Mouse (Mus musculus): ENCODE data around the gene Plcb3. TPM values are rescaled to one million over a fixed set of nuclear protein-coding genes. Genes with fewer than 3 reads are reported as not detected.
A peak's percentile ranks its signal among the peaks of the same experiment; 100 is the strongest.

Gene Plcb3
- total RNA-seq (2021): 10 to 100 TPM; 11.1 to 12.1 TPM
- long read RNA-seq, experiment 1, full-length matches to known transcripts: 33 of 44 reads
- long read RNA-seq, experiment 1, partial matches to known transcripts: 1 of 44 reads
- long read RNA-seq, experiment 1, other reads (novel, unspliced or antisense): 10 of 44 reads
- long read RNA-seq, experiment 2, full-length matches to known transcripts: 37 of 50 reads
- long read RNA-seq, experiment 2, partial matches to known transcripts: 5 of 50 reads
- long read RNA-seq, experiment 2, other reads (novel, unspliced or antisense): 8 of 50 reads

GRCm38 (mm10) chr19:6975537-6976521, at the start of gene Plcb3:
Gene Plcb3 (minus strand): TSS chr19:6976470.
- TF ChIP-seq CTCF (IDR thresholded peaks at IDR 0.05): peak; percentile 30
- Histone ChIP-seq H3K27ac (peak within 1 kb of the TSS; percentile 80), H3K4me3 (peak within 1 kb of the TSS; percentile 92)
- peak; percentile 43 to 68 for DNase-seq (ENCODE audit: extremely low spot score in 1 of 2, low spot score in 2 of 2)
- intact Hi-C loops (cut with DNase I): loop anchor here (5.0 kb wide), 1 partner anchor 34 kb away; the partner anchor contains the start of genes Bad and Gpr137

- no peak for DNase-seq (ENCODE audit: extremely low spot score in 1 of 2, low spot score in 2 of 2)
- intact Hi-C loops (cut with DNase I): loop anchor here (1.0 kb wide), 1 partner anchor 96 kb away; no protein-coding TSS in a partner anchor
These were observed 44.0 kb upstream of the Plcb3 start for GRCm38 (mm10) chr19:7020224-7020641.

GRCm38 (mm10) chr19:7019191-7019590, 42.9 kb upstream of the Plcb3 start, which contains the start of gene Fermt3:
Gene Fermt3 (minus strand): TSS chr19:7019469.
- no peak within 1 kb of the TSS for H3K4me3 ChIP-seq
- DNase-seq (ENCODE audit: extremely low spot score in 1 of 2, low spot score in 2 of 2): no peak
- no peak within 1 kb of the TSS; the same call in 1 of the 2 replicates for H3K27ac ChIP-seq
- TF ChIP-seq CTCF (IDR thresholded peaks at IDR 0.05): no peak
- intact Hi-C loops (cut with DNase I): loop anchor here (2.0 kb wide), 1 partner anchor 22 kb away; the partner anchor contains the start of genes Nudt22 and Trpt1

More at GRCm38 (mm10) chr19:7020224-7020641, 44.0 kb upstream of the Plcb3 start:
- TF ChIP-seq CTCF (IDR thresholded peaks at IDR 0.05): peak; percentile 69
- Histone ChIP-seq H3K4me3 (no peak overlapping the region), H3K27ac (no peak overlapping the region)

- DNase-seq (ENCODE audit: extremely low spot score in 1 of 2, low spot score in 2 of 2): no peak
- intact Hi-C loops (cut with DNase I): loop anchor here (2.0 kb wide), 1 partner anchor 22 kb away; the partner anchor contains the start of genes Nudt22 and Trpt1
- H3K27ac ChIP-seq: no peak overlapping the region; the same call in 1 of the 2 replicates
- TF ChIP-seq CTCF (IDR thresholded peaks at IDR 0.05): no peak
- H3K4me3 ChIP-seq: no peak overlapping the region
These were observed 42.3 kb upstream of the Plcb3 start for GRCm38 (mm10) chr19:7018546-7018945.

- Histone ChIP-seq H3K4me3 (no peak overlapping the region), H3K27ac (no peak overlapping the region)
- no peak for DNase-seq (ENCODE audit: extremely low spot score in 1 of 2, low spot score in 2 of 2)
- no peak for TF ChIP-seq CTCF (IDR thresholded peaks at IDR 0.05)
- intact Hi-C loops (cut with DNase I): loop anchor here (2.0 kb wide), 1 partner anchor 21 kb away; the partner anchor contains the start of genes Nudt22 and Trpt1
These were observed 41.5 kb upstream of the Plcb3 start for GRCm38 (mm10) chr19:7017541-7018457.

- DNase-seq (ENCODE audit: extremely low spot score in 1 of 2, low spot score in 2 of 2): no peak
- Histone ChIP-seq H3K4me3 (no peak overlapping the region), H3K27ac (no peak overlapping the region)
- TF ChIP-seq CTCF (IDR thresholded peaks at IDR 0.05): no peak
- intact Hi-C loops (cut with DNase I): no loop called here
These were observed 38.3 kb upstream of the Plcb3 start for GRCm38 (mm10) chr19:7014481-7015135.

GRCm38 (mm10) chr19:7013984-7014383, 37.7 kb upstream of the Plcb3 start:
- TF ChIP-seq CTCF (IDR thresholded peaks at IDR 0.05): no peak

GRCm38 (mm10) chr19:7012426-7012825, 36.2 kb upstream of the Plcb3 start:
- H3K27ac ChIP-seq: no peak overlapping the region
- TF ChIP-seq CTCF (IDR thresholded peaks at IDR 0.05): no peak
- no peak for DNase-seq (ENCODE audit: extremely low spot score in 1 of 2, low spot score in 2 of 2)
- H3K4me3 ChIP-seq: no peak overlapping the region
- intact Hi-C loops (cut with DNase I): no loop called here

More at GRCm38 (mm10) chr19:7013984-7014383, 37.7 kb upstream of the Plcb3 start:
- Histone ChIP-seq H3K27ac (no peak overlapping the region), H3K4me3 (no peak overlapping the region)
- no peak for DNase-seq (ENCODE audit: extremely low spot score in 1 of 2, low spot score in 2 of 2)
- intact Hi-C loops (cut with DNase I): no loop called here

- no peak for DNase-seq (ENCODE audit: extremely low spot score in 1 of 2, low spot score in 2 of 2)
- intact Hi-C loops (cut with DNase I): no loop called here
- no peak for TF ChIP-seq CTCF (IDR thresholded peaks at IDR 0.05)
These were observed 30.8 kb upstream of the Plcb3 start for GRCm38 (mm10) chr19:7006892-7007593.

More at GRCm38 (mm10) chr19:7006892-7007593, 30.8 kb upstream of the Plcb3 start:
- Histone ChIP-seq H3K4me3 (no peak overlapping the region), H3K27ac (no peak overlapping the region)
